Mouse (Mus musculus): Measurements from ENCODE around the gene Dst. TPM values are rescaled to one million over a fixed set of nuclear protein-coding genes. Genes with fewer than 3 reads are reported as not detected.
A peak's percentile ranks its signal among the peaks of the same experiment; 100 is the strongest.

Dst gene
- total RNA-seq, 2 experiments from 2014 or later = 216 to 227 TPM

DNA sequence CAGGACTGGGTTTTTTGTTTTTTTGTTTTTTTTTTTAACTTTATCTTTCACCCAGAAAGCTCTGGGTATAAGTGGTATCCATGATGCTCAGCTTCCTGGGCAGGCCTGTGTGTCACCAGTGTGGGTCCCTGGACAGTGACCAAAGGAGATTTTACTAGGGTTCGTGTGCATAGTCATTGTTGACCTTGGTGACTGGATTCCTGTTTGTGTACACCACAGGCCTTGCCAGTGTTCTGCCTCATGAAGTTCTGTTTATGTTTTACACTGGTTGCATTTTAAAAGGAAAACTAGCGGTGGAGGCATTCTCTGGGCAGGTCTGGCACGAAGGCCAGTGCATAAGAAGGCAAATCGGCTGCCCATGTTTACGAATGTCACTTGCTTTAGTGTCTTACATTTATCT, 215.3 kb downstream of the Dst start:
- DNase-seq (ENCODE audit: low spot score in 2 of 2) = no peak

DNA sequence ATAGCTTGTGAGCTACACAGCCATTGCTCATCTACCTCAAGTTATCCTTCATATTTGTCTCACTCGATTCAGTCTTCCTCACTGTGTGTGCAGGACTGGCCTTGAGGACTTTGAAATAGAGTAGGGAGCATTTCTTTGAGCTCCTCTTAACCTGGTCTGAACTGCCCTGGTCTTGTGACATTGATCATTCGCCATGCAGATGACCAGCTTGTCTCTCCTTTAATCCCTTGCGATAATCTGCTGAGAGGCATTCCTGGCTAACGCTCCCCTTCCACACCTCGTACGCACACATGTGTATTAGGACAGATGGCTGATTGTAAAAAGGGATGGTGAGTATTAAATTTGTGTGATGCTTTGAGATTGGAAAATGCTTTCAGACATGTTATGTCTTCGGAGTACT, 216.4 kb downstream of the Dst start:
- no peak for DNase-seq (ENCODE audit: low spot score in 2 of 2)

DNA sequence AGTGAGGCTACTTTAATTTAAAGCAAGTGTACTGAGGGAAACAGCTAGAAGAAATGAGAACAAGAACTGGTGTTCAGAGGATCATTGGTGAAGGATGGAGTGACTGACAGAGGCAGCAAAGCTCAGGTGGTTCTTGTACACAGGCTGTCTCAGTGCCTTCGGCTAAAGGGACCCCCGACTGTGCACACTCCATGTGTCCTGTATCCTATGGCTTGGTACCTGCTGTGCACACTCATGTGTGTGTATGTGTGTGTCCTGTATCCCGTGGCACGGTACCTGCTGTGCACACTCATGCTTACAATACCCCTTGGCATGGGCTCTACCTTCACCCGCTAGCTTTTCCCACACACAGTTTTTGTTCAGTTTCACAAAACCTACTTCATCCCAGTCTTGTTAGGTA, 217.1 kb downstream of the Dst start:
- DNase-seq (ENCODE audit: low spot score in 2 of 2) = no peak

DNA sequence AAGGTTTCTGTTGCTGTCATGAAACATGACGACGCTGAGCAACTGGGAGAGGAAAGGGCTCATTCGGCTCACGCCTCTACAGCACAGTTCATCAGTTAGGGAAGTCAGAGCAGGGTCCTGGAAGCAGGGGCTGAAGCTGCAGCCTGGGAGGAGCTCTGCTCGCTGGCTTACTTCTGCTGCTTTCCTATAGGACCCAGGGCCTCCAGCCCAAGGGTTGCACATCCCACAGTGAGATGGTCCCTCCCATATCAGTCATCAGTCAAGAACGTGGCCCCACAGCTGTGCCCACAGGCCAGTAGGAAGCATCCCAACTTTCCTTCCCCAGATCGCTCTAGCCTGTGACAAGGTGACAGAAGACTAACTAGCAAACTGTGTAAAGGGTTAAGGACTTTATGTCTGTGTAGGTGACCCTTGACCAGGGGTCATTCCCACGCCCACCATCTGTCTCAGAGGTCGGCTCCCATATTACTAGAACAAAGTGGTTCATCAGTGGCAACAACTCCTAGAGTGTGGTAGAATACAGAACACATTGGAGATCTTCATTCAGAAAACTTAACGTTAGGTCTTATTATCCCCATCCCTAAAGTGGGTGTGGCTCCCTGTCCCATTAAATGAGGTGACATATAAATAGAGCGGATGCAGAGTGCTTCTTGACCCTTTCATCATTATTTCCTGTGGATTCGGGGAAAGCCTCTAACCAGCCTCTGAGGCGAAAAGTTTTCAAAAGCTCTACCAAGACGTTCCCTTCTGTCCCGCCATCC, 219.9 kb downstream of the Dst start:
- DNase-seq (ENCODE audit: low spot score in 2 of 2) = no peak

DNA sequence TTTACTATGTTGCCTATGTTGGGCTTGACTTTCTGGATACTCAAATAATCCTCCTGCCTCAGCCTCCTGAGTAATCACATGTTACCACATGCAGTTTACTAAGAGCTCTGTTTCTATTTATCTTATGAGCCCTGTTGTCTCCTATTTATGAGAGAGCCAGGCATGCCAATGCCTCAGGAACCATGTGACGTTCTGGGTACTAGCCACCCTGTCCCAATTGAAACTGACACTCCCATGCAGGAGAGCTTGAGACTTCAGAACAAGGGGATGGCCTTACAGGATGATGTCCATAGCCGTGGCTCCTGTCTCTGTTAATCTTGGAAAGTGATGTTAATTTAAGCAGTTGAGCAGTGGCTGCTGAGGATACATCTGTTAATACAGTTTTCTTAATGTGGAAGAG, 220.8 kb downstream of the Dst start:
- no peak for DNase-seq (ENCODE audit: low spot score in 2 of 2)

DNA sequence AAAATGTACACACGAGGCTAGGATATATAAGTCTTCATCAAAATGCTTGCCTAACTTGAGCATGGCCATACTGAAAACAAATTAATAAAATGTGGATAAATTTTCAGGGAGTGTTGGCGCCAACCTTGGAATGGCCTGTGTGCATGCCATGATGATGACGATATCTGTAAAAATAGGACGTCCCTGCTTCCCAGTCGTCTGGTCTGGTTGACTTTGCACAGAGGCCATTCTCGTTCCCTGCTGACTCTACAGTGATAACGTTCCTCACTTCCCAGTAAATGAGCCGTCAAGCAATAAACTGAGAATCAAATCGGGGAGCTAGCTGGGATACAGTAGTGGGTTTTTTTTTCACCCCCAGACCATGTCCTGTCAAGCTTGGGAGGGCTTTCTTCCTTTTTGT, 221.7 kb downstream of the Dst start:
- no peak for DNase-seq (ENCODE audit: low spot score in 2 of 2)

DNA sequence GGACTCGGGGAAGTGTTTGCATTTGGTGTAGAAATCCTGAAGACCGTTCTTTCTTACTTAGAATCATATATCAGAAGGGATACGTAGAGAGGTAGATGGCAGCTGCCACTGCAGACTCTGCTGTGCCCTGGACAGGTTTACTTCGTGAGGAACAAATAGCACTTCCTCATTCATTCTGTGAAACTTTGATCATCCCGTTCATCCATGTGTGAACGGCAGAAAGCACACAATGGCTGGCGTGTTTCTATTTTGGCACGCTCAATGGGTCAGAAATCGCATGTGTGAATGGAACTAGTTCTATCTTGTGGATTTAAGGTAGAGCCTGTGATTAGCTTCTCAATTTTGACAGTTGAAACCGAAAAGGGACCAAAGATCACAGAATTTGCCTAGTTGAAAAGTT, 222.8 kb downstream of the Dst start:
- no peak for DNase-seq (ENCODE audit: low spot score in 2 of 2)

DNA sequence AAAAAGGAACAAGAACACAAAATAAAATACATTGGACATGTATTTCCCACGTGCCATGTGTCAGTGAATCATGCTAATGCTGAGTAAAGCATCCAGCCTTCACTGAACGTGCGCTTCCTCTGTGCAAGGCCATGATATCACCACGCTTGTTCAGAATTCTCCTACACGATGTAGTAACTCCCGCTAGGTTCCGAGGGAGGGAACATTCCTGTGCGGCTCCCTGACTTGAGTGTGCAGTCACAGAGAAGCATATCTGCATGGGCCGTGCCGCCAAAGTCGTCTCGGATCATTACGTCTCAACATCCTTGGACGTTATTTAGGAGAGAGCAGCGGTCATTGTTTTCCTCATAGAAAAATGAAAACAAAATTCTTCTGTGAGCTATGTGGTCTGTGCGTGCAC, 224.8 kb downstream of the Dst start:
- no peak for DNase-seq (ENCODE audit: low spot score in 2 of 2)

DNA sequence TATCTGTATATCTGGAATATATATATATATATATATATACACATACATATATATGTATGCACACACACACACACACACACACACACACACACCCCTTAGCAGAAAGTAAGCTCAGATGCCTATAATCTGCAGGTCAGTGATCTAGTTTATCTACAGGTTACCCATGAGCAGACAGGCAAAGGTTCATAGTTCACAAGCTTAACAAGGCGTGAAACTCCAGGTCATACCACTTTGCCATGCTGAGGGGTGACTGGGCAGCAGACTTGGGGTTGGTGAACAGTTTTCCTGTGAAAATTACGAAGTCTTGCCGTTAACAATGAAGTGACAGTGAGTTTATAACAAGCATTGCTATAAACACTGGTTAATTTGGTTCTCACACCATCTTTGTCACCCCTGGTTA, 227.5 kb downstream of the Dst start:
- no peak for DNase-seq (ENCODE audit: low spot score in 2 of 2)

DNA sequence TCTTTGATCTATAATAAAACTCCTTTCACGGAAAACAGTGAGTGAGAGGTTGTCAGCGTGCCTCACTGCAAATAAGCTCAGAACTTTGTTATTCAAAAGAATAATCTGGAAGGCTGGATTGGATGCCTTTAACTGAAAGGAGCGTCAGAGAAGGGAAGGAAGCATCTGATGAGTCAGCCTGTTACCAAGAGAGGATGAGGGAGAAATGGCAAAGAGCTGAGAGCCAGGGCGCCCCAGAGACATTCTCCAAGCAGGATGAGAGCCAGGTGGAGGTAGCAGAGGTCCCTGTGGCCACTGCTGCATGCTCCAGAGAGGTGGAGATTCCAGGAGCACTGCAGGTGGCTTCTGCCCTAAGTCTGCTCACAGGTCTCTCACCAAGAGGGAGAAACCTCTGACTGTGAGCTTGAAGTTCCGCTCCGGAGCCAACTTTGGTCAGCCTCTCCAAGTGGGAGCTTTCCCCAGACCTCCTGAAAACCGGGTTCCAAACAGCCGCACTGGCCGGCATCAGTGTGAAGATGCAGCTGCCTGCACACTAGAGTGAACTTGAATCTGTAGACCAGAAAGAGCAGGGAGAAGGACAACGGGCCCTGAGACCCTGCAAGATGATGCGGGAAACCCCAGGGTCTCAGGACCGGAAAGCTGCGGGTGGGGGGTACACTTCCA, 231.3 kb downstream of the Dst start:
- no peak for DNase-seq (ENCODE audit: low spot score in 2 of 2)

DNA sequence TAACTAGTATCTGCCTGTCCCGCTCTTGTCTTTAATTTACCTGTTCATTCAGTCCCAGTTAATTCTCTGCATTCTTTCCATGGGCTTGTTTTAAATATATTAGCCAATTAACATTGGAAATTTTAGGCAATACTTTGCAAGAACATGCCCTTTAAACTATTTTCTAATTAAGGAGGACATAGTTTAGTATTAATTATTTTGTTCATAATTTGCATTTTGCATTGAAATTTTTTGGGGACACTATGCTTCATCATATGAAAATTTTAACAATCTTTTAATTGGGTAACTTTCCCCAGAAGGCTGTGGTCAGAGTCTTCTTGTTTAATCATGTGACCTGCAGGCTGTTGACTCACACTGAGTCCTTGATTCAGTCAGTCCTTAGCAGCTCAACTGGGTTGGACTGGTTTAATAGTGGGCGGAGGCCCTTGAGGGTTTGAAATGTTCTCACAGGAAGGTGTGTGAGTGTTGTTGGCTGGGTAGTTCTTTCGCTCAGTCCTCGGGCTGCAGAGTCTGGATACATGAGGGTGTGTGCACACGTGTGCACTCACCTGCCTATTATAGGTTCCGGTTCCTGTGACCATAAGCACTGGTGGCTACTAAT, 231.9 kb downstream of the Dst start:
- no peak for DNase-seq (ENCODE audit: low spot score in 2 of 2)

DNA sequence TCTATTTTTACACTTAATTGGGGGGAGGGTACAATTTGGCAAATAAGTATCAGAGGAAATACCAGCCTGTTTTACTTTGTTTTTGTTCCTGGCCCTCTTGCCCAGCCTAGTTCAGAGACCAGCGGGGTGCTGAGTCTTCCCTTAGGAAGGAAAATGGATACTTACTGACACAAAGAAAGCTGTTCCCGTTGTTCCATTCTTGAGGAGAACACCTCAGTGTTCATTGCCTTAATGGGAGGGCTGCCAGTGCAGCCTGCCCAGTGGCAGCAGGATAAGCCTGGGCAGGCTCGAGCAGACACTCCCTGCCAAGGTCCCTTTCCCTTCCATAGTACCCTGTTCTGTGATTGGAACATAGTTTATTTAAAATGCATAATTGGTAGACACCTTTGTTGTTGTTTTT, 232.7 kb downstream of the Dst start:
- no peak for DNase-seq (ENCODE audit: low spot score in 2 of 2)

DNA sequence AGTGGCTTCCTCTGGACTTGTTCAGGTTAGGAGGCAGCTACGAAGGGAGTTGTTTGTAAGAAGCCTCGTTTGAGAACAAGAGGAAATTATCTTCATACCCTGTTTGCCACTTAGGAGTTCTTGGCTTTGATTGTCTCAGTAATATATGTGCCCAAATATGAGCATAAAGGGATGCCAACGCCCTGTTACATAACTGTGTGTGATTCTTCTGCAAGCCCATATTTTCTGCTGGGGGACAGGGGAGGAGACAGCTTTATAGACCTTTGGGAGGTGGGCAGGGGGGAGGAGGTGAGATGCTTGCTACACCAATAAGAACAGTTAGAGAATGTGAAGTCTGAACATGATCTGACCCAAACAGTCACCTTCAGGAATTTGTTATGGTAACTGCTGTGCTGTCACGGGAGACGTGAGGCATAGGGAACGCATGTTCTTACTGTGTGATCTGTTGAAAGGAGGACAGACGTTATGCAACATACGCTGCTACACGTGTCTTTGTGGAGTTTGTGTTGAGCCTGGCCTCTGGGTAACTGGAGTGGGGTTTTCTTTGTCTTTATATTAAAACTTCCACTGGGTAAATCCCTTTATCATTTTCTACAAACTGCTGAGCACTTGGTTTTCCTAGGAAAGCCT, 235.0 kb downstream of the Dst start:
- DNase-seq (ENCODE audit: low spot score in 2 of 2) = peak in 1 of 2 experiments; percentile 27

DNA sequence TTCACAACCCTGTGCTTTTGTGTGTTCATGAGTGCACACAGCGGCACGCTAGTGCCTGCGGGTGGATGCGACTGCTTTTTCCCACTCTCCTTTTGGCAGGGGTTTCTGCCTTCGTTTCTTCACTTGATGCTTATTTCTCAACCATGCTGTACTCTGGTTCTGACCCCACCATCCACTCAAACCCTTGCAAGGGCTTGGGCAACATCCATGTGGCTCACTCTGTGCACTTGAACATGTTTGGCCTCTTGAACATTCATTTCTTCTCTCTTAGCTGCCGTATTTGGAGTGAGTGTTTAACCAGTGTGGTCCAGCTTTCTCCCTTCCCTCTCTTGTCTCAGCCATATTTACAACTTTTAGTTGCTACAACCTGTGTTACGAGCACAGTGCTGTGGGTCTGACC, 236.8 kb downstream of the Dst start:
- DNase-seq (ENCODE audit: low spot score in 2 of 2) = no peak

DNA sequence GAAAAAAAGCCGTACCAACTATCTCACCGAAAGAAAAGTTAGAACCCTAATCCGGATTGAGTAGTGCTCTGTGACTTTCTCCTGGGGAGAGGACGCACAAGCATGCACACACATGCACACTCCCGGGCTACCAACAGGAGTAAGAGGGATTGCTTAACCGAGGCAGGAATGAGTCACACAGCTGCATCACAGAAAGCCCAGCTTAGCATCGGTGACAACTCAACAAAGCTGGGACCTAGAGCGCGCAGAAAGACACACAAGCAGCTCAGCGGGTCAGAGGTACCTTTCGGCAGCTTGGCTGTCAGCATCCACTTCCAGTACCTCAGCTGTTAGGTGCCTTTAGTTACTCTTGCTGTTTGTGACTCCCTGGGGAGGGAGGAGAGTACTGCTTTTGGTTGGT, 240.0 kb downstream of the Dst start:
- DNase-seq (ENCODE audit: low spot score in 2 of 2) = no peak

DNA sequence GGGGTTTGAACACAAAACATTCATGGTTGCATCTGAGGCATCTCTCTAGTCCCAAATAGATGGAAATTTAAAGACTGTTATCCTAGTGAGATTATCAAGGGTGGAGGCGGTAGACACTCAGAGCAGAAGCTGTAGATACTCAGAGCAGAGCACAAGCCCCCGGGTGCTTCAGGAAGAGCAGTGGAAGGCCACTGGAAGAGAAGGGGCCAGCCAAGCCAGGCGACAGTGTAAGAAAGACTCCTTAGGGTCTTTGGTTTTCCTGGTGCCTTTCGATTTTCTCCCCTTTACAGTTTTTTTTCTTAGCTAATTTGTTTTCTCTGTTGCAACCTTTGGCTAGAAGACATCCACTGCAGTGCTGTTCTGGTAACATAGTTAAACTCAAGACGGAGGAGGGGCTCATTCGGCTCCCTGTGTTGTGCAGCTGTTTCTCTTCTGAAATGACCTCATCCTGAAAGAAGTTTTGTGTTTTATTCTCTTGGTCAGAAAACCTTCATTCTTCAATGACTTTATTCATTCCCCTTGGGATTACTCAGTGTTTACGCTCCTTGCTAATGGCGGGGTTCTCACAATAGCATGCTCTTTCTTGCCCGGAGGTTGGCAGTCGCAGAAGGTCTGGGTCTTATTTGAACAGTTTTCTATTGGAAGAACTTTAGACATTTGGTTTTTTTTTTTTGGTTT, 242.5 kb downstream of the Dst start:
- DNase-seq (ENCODE audit: low spot score in 2 of 2) = no peak

DNA sequence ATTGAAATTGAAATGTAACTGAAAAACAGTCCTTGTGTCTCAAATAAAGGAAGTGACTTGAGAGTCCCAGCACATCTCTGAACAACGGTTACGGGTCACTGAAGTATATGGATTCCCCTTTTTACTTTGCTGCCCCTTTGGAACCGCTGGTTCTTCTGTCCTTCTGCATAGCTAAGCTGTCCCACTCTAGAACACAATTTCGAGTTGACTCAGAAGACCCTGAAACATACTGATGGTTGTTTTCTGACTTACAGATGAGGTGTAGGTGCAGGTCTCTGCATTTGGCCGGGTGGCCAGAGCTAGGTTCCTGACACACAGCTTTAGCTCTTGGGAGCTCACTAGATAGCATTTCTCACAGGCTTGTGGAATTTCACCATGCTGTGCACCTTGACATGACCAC, 244.7 kb downstream of the Dst start:
- no peak for DNase-seq (ENCODE audit: low spot score in 2 of 2)

DNA sequence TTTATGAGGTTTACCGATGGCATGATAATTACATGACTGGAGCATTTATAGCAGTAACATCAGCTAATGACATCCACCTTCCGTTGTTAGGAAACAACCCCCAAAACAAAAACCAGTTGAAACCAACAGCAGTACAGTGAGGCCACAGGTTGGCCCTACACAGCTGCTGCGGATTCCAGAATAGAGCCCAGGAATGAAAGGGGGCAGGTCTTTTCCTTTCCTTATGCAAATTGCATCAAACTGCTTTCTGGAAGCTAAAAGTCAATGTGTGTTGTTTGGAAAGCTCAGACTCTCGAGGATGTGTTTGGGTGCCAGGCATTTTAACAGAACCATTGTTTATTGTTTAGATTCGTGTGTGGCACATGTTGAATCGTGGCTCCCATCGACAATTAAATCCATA, 248.0 kb downstream of the Dst start:
- DNase-seq (ENCODE audit: low spot score in 2 of 2) = no peak

DNA sequence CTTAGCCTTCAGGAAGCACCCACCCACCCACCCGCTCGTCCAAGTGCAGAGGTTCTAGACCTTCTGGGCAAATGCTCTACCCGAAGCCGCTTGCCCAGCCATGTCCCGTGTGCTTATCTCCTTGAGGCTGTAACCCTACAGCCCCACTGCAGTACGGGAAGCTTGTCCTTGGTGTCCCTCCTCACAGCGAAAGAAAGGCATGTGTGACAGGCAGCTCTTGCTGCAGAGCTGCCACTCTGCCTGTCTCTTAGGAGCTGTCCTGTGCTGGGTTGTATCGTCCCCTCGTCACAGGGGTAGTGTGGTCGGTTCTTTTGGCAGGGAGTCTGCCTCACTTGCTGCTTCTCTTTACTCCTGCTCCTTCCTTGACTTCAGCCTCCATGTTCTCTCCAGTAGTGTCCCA, 249.7 kb downstream of the Dst start:
- DNase-seq (ENCODE audit: low spot score in 2 of 2) = no peak

DNA sequence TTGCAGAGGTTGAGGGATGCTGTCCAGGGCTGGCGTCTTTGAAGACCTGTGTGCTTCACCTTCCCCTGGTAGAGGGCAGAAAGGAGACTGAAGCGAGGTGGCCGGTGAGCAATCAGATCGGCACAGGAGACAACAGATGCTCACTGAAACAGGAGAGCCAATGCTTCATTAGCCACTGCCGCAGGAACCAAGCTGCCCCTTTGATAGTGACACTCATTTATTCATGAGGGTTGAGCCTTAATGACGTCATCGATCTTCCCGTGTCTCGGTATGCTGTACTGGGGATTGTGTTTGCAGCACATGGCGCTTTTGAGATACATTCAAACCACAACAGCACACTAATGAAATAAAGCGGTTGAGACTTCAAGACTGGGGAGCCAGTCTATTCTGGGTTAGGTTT, 250.8 kb downstream of the Dst start:
- DNase-seq (ENCODE audit: low spot score in 2 of 2) = no peak

DNA sequence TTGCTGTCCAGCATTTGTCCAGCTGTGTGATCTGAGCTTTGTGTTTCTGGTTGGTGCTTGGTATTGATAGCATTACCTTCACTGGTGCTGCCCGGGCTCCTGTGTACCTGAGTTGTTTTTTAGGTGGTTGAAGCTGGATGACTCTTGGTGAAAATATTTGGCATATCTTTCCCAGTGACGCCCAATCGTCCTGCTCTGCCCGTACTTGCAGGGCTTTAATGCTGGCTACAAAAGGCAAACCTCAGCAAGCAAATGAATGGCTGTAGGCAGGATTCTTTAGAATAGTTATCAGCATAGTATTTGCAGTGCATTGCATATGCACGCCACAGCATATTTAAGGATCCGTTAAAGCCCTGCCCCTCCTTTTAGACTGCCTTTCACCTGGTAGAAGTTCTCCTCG, 251.9 kb downstream of the Dst start:
- DNase-seq (ENCODE audit: low spot score in 2 of 2) = no peak
